Mouse (Mus musculus): ENCODE data around the gene Palb2. TPM values are rescaled to one million over a fixed set of nuclear protein-coding genes. Genes with fewer than 3 reads are reported as not detected.
"Not testable (repeated sequence)": the region's sequence is repeated elsewhere in the genome, so short reads cannot be mapped to it uniquely, and the experiment has no call there.

Gene Palb2
- polyA plus RNA-seq, 1 experiment from 2014 or later = 4.6 TPM

DNA sequence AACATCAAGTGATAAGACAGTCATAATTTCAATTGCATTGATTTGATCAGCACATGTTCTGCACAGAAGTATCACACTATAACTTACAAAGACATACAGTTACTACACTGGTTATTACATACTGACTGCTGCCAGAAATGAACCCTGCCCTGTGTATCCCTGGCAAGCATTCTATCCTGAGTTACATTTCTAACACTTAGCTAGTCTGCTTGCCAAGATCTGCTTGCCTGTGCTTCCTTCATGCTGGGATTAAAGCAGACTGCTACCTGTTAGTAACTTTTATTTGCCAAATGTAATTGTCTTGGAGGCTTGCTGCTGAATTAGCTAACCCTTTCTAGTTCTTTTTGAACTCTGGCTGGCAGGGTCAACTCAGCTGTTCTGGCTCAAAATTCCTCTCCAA is 8.2 kb upstream of the Palb2 start:
- ChIA-PET CTCF (no interaction called here), POLR2A (no interaction called here)
- in situ Hi-C loops (cut with MboI; ENCODE audit: low pct_unique_long_range_greater_than_20kb) = no loop called here
- TF ChIP-seq CTCF (IDR thresholded peaks at IDR 0.05) = no peak
- no peak for DNase-seq (ENCODE audit: low read depth, low spot score)
- H3K27me3 ChIP-seq = no peaks in the 10 kb centered on the region
- no peak for ATAC-seq

DNA sequence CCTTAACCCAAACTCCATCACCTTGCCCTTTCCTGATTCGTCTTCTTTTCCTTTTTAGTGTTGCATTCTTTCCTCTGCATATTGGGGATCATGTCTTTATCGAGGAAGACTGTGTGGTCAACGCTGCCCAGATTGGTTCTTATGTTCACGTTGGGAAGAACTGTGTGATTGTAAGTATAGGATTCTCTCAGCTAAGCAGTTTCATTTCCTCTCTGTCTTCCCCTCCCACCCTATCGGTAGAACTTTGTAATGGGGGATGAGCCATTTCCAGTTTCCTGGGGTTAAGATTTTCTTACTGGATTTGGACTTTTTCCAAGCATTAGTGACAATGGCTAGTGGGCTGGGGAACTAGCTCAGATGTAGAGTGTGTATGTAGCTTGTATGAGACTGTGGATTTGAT is 5.4 kb upstream of the Palb2 start:
- H3K27me3 ChIP-seq = no peaks in the 10 kb centered on the region
- TF ChIP-seq CTCF (IDR thresholded peaks at IDR 0.05) = no peak
- in situ Hi-C loops (cut with MboI; ENCODE audit: low pct_unique_long_range_greater_than_20kb) = no loop called here
- ChIA-PET POLR2A (no interaction called here), CTCF (no interaction called here)
- DNase-seq (ENCODE audit: low read depth, low spot score) (no peak), ATAC-seq (no peak)

DNA sequence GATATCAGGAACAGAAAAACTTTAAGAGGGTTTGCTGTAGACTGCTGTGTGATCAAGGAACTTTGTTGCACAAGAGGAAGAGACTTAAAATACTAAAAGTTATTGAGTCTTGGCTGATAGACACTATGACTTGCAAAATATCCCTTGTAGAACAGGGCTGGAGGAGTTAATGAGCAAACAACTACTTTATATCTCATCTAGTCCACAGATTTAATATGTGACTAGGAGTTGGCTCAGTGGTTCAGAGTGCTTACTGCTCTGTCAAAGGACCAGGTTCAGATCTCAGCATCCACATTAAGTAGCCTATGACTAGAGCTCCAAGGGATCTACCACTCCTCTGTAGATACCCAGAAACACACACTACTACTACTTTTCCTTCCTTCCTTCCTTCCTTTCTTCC is 4.3 kb upstream of the Palb2 start:
- no peak for DNase-seq (ENCODE audit: low read depth, low spot score)
- no peaks in the 10 kb centered on the region for H3K27me3 ChIP-seq
- ATAC-seq = no peak
- no peak for TF ChIP-seq CTCF (IDR thresholded peaks at IDR 0.05)
- POLR2A ChIA-PET = no interaction called here
- in situ Hi-C loops (cut with MboI; ENCODE audit: low pct_unique_long_range_greater_than_20kb) = no loop called here
- CTCF ChIA-PET = no interaction called here

DNA sequence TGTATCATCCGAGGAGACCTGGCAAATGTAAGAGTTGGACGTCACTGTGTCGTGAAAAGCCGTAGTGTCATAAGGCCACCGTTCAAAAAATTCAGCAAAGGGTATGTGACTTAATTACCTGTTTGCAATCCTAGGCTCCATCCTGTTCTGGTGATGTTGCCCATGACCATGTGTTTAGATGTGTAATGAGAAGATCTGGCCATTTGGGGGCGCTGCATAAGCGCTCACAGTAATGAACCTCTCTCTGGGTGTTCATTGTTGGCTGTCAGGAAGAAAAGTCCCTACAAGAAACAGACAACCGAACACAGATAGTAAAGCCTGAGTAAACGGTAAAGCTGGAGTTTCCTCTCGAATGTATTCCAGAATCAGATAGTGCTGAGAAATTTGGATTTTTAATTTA is 2.3 kb upstream of the Palb2 start:
- ChIA-PET CTCF (no interaction called here), POLR2A (no interaction called here)

DNA sequence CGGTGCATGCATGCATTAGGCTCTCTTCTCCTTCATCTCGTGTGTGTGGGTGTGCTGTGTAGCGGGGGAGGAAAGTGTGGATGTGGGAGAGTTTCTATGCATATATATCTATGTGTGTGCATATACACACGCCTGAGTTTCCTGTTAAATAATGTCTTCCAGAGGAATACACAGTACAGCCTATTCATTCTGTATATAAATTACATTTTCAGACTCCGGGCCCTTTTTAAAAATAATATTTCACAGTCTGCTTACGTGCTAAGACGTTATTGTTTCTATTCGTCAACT is 497 bp upstream of the Palb2 start:
- in situ Hi-C loops (cut with MboI; ENCODE audit: low pct_unique_long_range_greater_than_20kb) = no loop called here
- ATAC-seq = no peak
- ChIA-PET POLR2A (interaction anchor here (0.8 kb wide), 1 partner anchor 12 kb away, joined by 3 read pairs; no protein-coding TSS in a partner anchor), CTCF (no interaction called here)
- DNase-seq (ENCODE audit: low read depth, low spot score) = no peak
- TF ChIP-seq CTCF (IDR thresholded peaks at IDR 0.05) = no peak
- no peaks in the 10 kb centered on the region for H3K27me3 ChIP-seq

More for the DNA sequence above, 2.3 kb upstream of the Palb2 start:
- peak; percentile 65 for TF ChIP-seq CTCF (IDR thresholded peaks at IDR 0.05)
- ATAC-seq (no peak), DNase-seq (ENCODE audit: low read depth, low spot score) (no peak)
- in situ Hi-C loops (cut with MboI; ENCODE audit: low pct_unique_long_range_greater_than_20kb) = no loop called here
- no peaks in the 10 kb centered on the region for H3K27me3 ChIP-seq

DNA sequence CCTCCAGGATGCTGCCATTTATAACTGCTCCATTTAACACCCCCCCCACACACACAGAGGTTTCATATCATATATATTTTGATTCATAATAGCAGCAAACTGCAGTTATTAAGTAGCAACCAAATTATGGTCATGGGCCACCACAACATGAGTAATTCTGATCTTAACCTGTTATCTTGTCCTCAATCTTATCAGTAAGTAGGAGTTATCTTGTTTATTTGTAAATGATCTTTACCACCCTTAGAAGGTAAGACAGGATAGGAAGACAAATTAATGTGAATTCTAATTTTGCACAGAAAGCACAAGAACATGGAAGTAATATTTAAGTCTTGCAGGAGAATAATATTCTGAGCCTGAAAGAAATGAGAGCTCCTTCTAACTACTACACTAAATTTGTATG is 951 bp downstream of the Palb2 start:
- ChIA-PET CTCF (no interaction called here), POLR2A (no interaction called here)
- DNase-seq (ENCODE audit: low read depth, low spot score) = no peak
- no peak for TF ChIP-seq CTCF (IDR thresholded peaks at IDR 0.05)
- no peaks in the 10 kb centered on the region for H3K27me3 ChIP-seq
- in situ Hi-C loops (cut with MboI; ENCODE audit: low pct_unique_long_range_greater_than_20kb) = no loop called here
- no peak for ATAC-seq

DNA sequence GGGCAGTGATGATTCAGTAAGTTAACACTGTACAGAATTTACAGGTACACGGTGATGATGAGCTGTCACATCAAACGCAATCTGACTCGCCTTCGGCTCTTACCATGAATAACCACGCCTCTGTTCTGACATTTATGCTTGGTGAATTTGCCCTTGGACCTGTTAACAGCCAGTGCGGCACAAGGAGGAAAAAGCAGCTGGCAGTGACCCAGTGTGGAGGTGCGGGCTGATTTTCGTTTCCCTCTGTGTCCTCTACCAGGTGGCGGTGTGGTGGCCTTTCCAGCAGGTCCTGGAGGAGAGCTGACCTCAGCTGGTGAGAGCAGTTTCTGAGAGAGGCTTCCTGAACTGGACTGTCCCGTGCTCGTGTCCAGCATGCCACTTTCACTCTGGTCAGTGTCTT is 5.8 kb downstream of the Palb2 start:
- POLR2A ChIA-PET = no interaction called here

DNA sequence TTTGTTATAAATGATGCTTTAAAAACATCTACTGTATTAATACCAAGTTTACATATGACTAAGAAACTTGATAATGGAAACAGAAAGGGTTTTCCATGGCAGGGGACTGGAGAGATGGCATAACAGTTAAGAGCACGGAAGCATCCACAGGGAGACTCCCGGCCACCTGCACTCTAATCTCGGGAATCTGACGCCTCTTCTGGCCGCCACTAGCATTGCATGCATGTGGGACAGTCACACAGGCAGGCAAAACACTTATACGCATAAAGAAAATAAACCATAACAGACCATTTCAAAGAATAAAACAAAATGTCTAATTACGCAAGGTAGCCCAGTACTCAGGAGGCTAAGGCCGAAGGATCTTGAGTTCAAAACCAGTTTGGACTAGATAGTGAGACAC is 7.1 kb downstream of the Palb2 start:
- POLR2A ChIA-PET = no interaction called here
- no peak for DNase-seq (ENCODE audit: low read depth, low spot score)
- in situ Hi-C loops (cut with MboI; ENCODE audit: low pct_unique_long_range_greater_than_20kb) = no loop called here
- TF ChIP-seq CTCF (IDR thresholded peaks at IDR 0.05) = no peak
- CTCF ChIA-PET = interaction anchor here (2.4 kb wide), 1 partner anchor 12 kb away, joined by 6 read pairs; no protein-coding TSS in a partner anchor
- no peaks in the 10 kb centered on the region for H3K27me3 ChIP-seq
- no peak for ATAC-seq

More for the DNA sequence above, 5.8 kb downstream of the Palb2 start:
- ATAC-seq (no peak), DNase-seq (ENCODE audit: low read depth, low spot score) (no peak)
- TF ChIP-seq CTCF (IDR thresholded peaks at IDR 0.05) = no peak
- H3K27me3 ChIP-seq = no peaks in the 10 kb centered on the region
- CTCF ChIA-PET = no interaction called here
- in situ Hi-C loops (cut with MboI; ENCODE audit: low pct_unique_long_range_greater_than_20kb) = no loop called here

DNA sequence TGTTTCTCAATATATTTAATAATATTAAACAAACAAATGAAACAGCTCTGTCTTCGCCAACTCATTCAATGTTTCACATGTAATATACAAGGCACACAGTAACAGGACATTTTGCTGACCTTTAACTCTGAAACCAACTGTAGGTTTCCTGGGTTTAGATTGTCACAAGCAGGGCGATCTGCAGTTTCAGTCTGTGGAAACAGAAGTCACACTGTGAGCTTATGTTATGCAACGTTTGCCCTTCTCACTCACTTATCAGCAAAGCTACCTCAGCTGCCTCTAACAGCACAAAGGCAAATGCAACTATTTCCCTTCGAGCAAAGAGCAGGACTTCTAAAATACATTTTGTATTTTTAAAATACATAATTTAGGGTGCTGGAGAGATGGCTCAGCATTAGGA is 9.3 kb downstream of the Palb2 start:
- no peak for TF ChIP-seq CTCF (IDR thresholded peaks at IDR 0.05)

DNA sequence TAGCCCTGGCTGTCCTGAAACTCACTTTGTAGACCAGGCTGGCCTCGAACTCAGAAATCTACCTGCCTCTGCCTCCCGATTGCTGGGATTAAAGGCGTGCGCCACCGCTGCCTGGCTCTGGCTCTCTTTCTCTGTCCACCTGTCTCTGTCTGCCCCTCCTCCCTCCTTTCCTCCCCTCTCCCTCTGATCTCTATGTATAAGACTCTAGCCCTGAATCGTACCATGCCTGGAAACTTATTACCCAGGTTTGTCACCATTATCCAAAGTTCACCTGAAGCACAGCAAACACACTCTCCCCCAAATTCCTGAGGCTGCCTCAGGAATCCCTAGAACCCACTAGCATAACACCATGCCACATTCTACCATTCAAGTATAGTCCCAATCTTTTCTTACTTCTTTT is 24.6 kb downstream of the Palb2 start:
- TF ChIP-seq CTCF (IDR thresholded peaks at IDR 0.05) = no peak
- DNase-seq (ENCODE audit: low read depth, low spot score) (no peak), ATAC-seq (no peak)
- H3K27me3 ChIP-seq = no peaks in the 10 kb centered on the region
- in situ Hi-C loops (cut with MboI; ENCODE audit: low pct_unique_long_range_greater_than_20kb) = no loop called here
- ChIA-PET CTCF (no interaction called here), POLR2A (no interaction called here)

More for the DNA sequence above, 9.3 kb downstream of the Palb2 start:
- no peak for DNase-seq (ENCODE audit: low read depth, low spot score)
- no peak for ATAC-seq
- POLR2A ChIA-PET = no interaction called here
- no peaks in the 10 kb centered on the region for H3K27me3 ChIP-seq
- in situ Hi-C loops (cut with MboI; ENCODE audit: low pct_unique_long_range_greater_than_20kb) = no loop called here
- CTCF ChIA-PET = interaction anchor here (2.4 kb wide), 1 partner anchor 10 kb away, joined by 6 read pairs; no protein-coding TSS in a partner anchor

DNA sequence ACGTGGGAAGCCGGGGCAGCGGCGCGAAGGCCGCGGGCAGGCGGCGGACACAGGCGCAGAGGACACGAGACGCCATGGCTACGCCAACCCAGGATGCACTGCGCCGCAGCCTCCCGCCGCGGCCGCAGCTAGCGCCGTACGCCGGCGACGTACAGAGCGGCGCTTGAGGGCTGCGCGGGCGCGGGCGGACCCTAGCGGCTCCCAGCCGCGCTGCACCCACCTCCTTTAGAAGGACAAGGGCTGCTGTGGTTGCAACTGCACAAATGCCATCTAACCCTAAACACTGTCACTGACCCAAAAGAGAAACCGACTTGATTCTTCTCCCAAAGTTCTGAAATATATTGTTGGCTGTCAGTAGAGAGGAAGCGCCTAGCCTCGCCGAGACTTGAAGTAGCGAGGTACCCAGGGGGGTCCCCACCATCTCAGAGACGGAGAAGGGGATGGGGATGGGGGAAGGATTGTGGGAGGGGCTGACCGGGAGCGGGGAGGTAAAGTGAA is 31.0 kb downstream of the Palb2 start, which contains the start of gene Ndufab1:
Ndufab1 (minus strand) TSS at position 140 of the 498 bp plus-strand sequence.
- H3K27me3 ChIP-seq = no peaks in the 10 kb centered on the region
- CTCF ChIA-PET = no interaction called here
- POLR2A ChIA-PET = no interaction called here
- DNase-seq (ENCODE audit: low read depth, low spot score) = peak; percentile 28
- peak; percentile 99 for ATAC-seq
- in situ Hi-C loops (cut with MboI; ENCODE audit: low pct_unique_long_range_greater_than_20kb) = no loop called here
- TF ChIP-seq CTCF (IDR thresholded peaks at IDR 0.05) = peak; percentile 99

DNA sequence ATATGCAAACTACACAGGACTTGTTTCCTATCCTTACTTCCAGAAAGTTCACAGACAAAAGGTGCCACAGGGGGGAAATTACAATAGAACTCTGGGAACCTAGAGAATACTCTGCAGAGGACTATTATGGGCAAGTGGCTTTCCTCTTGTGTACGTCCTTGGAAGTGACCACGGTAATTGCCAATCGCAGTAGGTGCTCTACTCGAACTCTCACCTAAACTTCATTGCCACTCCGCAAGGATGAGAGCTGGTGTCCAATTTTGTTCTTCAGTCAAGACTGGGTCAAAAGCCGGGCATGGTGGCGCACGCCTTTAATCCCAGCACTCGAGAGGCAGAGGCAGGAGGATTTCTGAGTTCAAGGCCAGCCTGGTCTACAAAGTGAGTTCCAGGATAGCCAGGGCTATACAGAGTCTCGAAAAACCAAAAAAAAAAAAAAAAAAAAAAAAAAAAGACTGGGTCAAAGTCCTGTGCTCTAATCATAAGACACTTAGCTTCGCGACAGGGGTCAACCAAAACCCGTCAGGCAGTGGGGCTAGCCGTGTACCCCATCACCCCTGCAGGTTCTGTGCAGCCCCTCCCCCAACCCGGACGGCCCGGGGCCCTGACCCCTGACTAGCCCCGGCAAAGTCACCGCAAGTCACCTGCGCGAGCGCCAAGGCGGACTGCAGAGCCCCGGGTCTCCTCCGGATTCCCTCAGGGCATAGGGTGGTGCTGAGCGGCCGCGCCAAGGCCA is 31.6 kb downstream of the Palb2 start:
- DNase-seq (ENCODE audit: low read depth, low spot score); POLR2A ChIA-PET; in situ Hi-C loops (cut with MboI; ENCODE audit: low pct_unique_long_range_greater_than_20kb); H3K27me3 ChIP-seq: not testable (repeated sequence)
- peak; percentile 48 for ATAC-seq
- CTCF ChIA-PET = interaction anchor here (1.2 kb wide), 1 partner anchor 21 kb away, joined by 3 read pairs; no protein-coding TSS in a partner anchor

Measured in Patski (cell line).